ENCODE assay signal across 9 mouse cellular contexts in genomic region chr1:42714016-42714931, GRCm38 (mm10). TPM values are rescaled to one million over a fixed set of nuclear protein-coding genes. Genes with fewer than 3 reads are reported as not detected.
DNase-seq lines count a peak whose midpoint lies in the region; ATAC-seq and TF ChIP-seq lines count a peak whose summit lies in the region.
"Had no signal": no experiment of that assay in that cellular context is flagged by ENCODE, and none has a peak within 500 bp of the region (broad histone marks: within the 10 kb centered on the region; RNA-seq: fewer than 3 reads in every experiment).

No protein-coding gene starts in this region.

- H3K4me3 ChIP-seq in forebrain, embryonic 14.5 days (ENCODE audit: low read depth, low read length) = peak overlapping the region; percentile 60
- peak overlapping the region; percentile 33 for H3K4me3 ChIP-seq in intestine, embryonic 15.5 days (replicated peaks)
- H3K4me3 ChIP-seq in limb, embryonic 13.5 days = peak overlapping the region; percentile 44
- H3K4me3 ChIP-seq in midbrain, postnatal 0 days (ENCODE audit: low read depth, low read length) = peak overlapping the region; percentile 52

- no peaks in the 10 kb centered on the region for H3K36me3 ChIP-seq in forebrain, embryonic 14.5 days (ENCODE audit: control insufficient read depth, insufficient read depth, low read length)
- H3K36me3 ChIP-seq in intestine, embryonic 15.5 days = no peaks in the 10 kb centered on the region
- no peaks in the 10 kb centered on the region for H3K36me3 ChIP-seq in limb, embryonic 13.5 days
- H3K36me3 ChIP-seq in midbrain, postnatal 0 days (ENCODE audit: insufficient read depth, low read length) = no peaks in the 10 kb centered on the region

- H3K4me2 ChIP-seq in forebrain, embryonic 14.5 days (ENCODE audit: low read length) = peak overlapping the region; percentile 87
- H3K4me2 ChIP-seq in intestine, embryonic 15.5 days (replicated peaks) = peak overlapping the region; percentile 76
- peak overlapping the region; percentile 76 for H3K4me2 ChIP-seq in limb, embryonic 13.5 days (replicated peaks)
- peak overlapping the region; percentile 79 for H3K4me2 ChIP-seq in midbrain, postnatal 0 days (ENCODE audit: low read depth, low read length, poor library complexity, severe bottlenecking)

- WGBS in forebrain, embryonic 14.5 days = 2% methylated on average over 24 of the region's 31 CpGs
- WGBS in intestine, embryonic 15.5 days = 1% methylated on average over 28 of the region's 31 CpGs
- WGBS in limb, embryonic 13.5 days = 1% methylated on average over 29 of the region's 31 CpGs
- 3% methylated on average over 23 of the region's 31 CpGs for WGBS in midbrain, postnatal 0 days

- peak; percentile 74 for TF ChIP-seq CTCF in midbrain, postnatal 0 days (IDR thresholded peaks at IDR 0.05)

- no peaks in the 10 kb centered on the region for H3K27me3 ChIP-seq in forebrain, embryonic 14.5 days (replicated peaks; ENCODE audit: control insufficient read depth, insufficient read depth, low read length)
- H3K27me3 ChIP-seq in intestine, embryonic 15.5 days (replicated peaks) = peaks cover 64% of the 10 kb centered on the region
- H3K27me3 ChIP-seq in limb, embryonic 13.5 days = peaks cover 86% of the 10 kb centered on the region
- H3K27me3 ChIP-seq in midbrain, postnatal 0 days (ENCODE audit: insufficient read depth, low read length) = 0 out of 2 replicates have a peak, but pooled peaks cover 4% of the 10 kb centered on the region

- peak overlapping the region; percentile 92 for H3K27ac ChIP-seq in forebrain, embryonic 14.5 days (ENCODE audit: low read depth, low read length)
- H3K27ac ChIP-seq in intestine, embryonic 15.5 days = no peak overlapping the region
- no peak overlapping the region for H3K27ac ChIP-seq in limb, embryonic 13.5 days
- H3K27ac ChIP-seq in midbrain, postnatal 0 days (ENCODE audit: low read depth, low read length) = peak overlapping the region; percentile 57; the same call in 1 of the 2 replicates

- ATAC-seq in forebrain, embryonic 14.5 days = peak; percentile 61
- ATAC-seq in intestine, embryonic 15.5 days = peak; percentile 72
- peak; percentile 46 for ATAC-seq in limb, embryonic 13.5 days (ENCODE audit: low FRiP score, low read depth)
- ATAC-seq in midbrain, postnatal 0 days (ENCODE audit: low FRiP score) = peak; percentile 62

- peak overlapping the region; percentile 95 for H3K9ac ChIP-seq in forebrain, embryonic 14.5 days (ENCODE audit: low read length)
- 0 out of 2 replicates have a peak overlapping the region, but pooled peaks have one; percentile 4 for H3K9ac ChIP-seq in intestine, embryonic 15.5 days
- H3K9ac ChIP-seq in limb, embryonic 13.5 days = peak overlapping the region; percentile 56
- H3K9ac ChIP-seq in midbrain, postnatal 0 days (replicated peaks; ENCODE audit: low read length, poor library complexity, severe bottlenecking) = peak overlapping the region; percentile 64

- H3K9me3 ChIP-seq in forebrain, embryonic 14.5 days (replicated peaks; ENCODE audit: control insufficient read depth, low read length) = no peaks in the 10 kb centered on the region
- H3K9me3 ChIP-seq in intestine, embryonic 15.5 days = no peaks in the 10 kb centered on the region
- H3K9me3 ChIP-seq in limb, embryonic 13.5 days = no peaks in the 10 kb centered on the region
- H3K9me3 ChIP-seq in midbrain, postnatal 0 days (ENCODE audit: low read length) = no peaks in the 10 kb centered on the region

- H3K4me1 ChIP-seq in forebrain, embryonic 14.5 days (ENCODE audit: control insufficient read depth, insufficient read depth, low read length) = peaks cover 18% of the 10 kb centered on the region
- peaks cover 14% of the 10 kb centered on the region for H3K4me1 ChIP-seq in intestine, embryonic 15.5 days (replicated peaks)
- H3K4me1 ChIP-seq in limb, embryonic 13.5 days = peaks cover 23% of the 10 kb centered on the region
- peaks cover 11% of the 10 kb centered on the region; the same call in 1 of the 2 replicates for H3K4me1 ChIP-seq in midbrain, postnatal 0 days (ENCODE audit: insufficient read depth, low read length)

- peak; percentile 80 for DNase-seq in layer of hippocampus, adult 11-12 months (ENCODE audit: low spot score)
- DNase-seq in layer of hippocampus, adult 9-10 months (ENCODE audit: low spot score) = no peak
- peak; percentile 42 for DNase-seq in c-Kit-positive CD71-negative TER-119-negative erythroid progenitor cells, embryonic 14.5 days (ENCODE audit: low read depth)
- peak; percentile 95 for DNase-seq in forebrain, embryonic 14.5 days (ENCODE audit: low spot score)
- DNase-seq in midbrain, postnatal 0 days (ENCODE audit: low spot score) = peak; percentile 85
- no peak for DNase-seq in spleen, postnatal 10 days (ENCODE audit: low spot score in 2 of 2)

RNA-seq across cellular contexts. Expression of gene Pou3f3, which starts 18.7 kb away (rescaled TPM):
- polyA plus RNA-seq in forebrain, embryonic 14.5 days (2014; fragmentation: Nextera tagmentation; extraction: Ambion mirVana) = 28.9 and 35.3 TPM in 2 replicates
- 0.33 and 0.35 TPM in 2 replicates for polyA plus RNA-seq in intestine, embryonic 15.5 days (2015; fragmentation: Nextera tagmentation; extraction: Ambion mirVana)
- polyA plus RNA-seq in limb, embryonic 13.5 days (2015; fragmentation: Nextera tagmentation; extraction: Ambion mirVana) = 0.93 and 0.97 TPM in 2 replicates
- total RNA-seq in midbrain, postnatal 0 days (2014; rRNA removed) = 45.2 and 48.4 TPM in 2 replicates
- polyA plus RNA-seq in midbrain, postnatal 0 days (2015; fragmentation: Nextera tagmentation; extraction: Ambion mirVana) = 11.5 and 12.0 TPM in 2 replicates
- total RNA-seq: MEL had no signal

Comparison
In these comparisons a context has a peak if more than half of its experiments do, and no peak if none do; other contexts are left out.
1. DNase-seq: peak in layer of hippocampus, adult 11-12 months (single experiment), c-Kit-positive CD71-negative TER-119-negative erythroid progenitor cells, embryonic 14.5 days (single experiment), forebrain, embryonic 14.5 days (single experiment) and midbrain, postnatal 0 days (single experiment); none in layer of hippocampus, adult 9-10 months (single experiment) and spleen, postnatal 10 days (0 of 2).
2. H3K27ac ChIP-seq: peak in forebrain, embryonic 14.5 days (single experiment) and midbrain, postnatal 0 days (single experiment); none in intestine, embryonic 15.5 days (single experiment) and limb, embryonic 13.5 days (single experiment).
3. H3K9ac ChIP-seq: peak in every context shown above with its lines; median percentile 95 in forebrain, embryonic 14.5 days; 64 in midbrain, postnatal 0 days; 56 in limb, embryonic 13.5 days; 4 in intestine, embryonic 15.5 days.
4. Peak in every context shown above with its lines, with median percentiles within 50 percentile points of each other: ATAC-seq, H3K4me2 ChIP-seq and H3K4me3 ChIP-seq.